Mouse (Mus musculus) small intestine, adult 2 months (tissue): ENCODE measurements at regions not wholly inside any gene's neighbourhood (a gene's known extent, or its start where the extent isn't known, plus 50 kb on each side); places are given as distances from the start of the nearest gene placed in this dataset.

ENCODE experiments used
- CTCF ChIP-seq: fragments of 200-500 bp; IDR thresholded peaks from 2 replicates; pipeline ENCODE4 v1.5.1; 2012; ENCODE audit warnings: low read depth, mild to moderate bottlenecking, control low read depth, inconsistent platforms, low read length, moderate library complexity, mixed read lengths; ENCODE audit not compliant: insufficient replicate concordance, insufficient read length; ENCODE audit errors: extremely low read depth
- POLR2A ChIP-seq: fragments of 200-500 bp; IDR thresholded peaks from 2 replicates; pipeline ENCODE4 v1.6.1; 2012; ENCODE audit warnings: low read depth, mild to moderate bottlenecking, control low read depth, inconsistent platforms, low read length, moderate library complexity

- TF ChIP-seq CTCF = no peak
- no peak for TF ChIP-seq POLR2A
These were observed 479.6 kb upstream of the BB014433 start for GRCm38 (mm10) chr8:15525461-15525860.
